Mouse (Mus musculus): ENCODE measurements around the gene 5031410I06Rik. TPM values are rescaled to one million over a fixed set of nuclear protein-coding genes. Genes with fewer than 3 reads are reported as not detected.

5031410I06Rik gene
- not detected for polyA plus RNA-seq (2014; fragmentation: Illumina TruSeq; extraction: RNeasy Lipid Tissue Mini Kit (QIAGEN cat#74804); ENCODE audit: low read depth, low replicate concordance)

GRCm38 (mm10) chr5:26105262-26105661 is at the start of gene 5031410I06Rik:
5031410I06Rik (minus strand) TSS chr5:26105362.

GRCm38 (mm10) chr5:26121321-26121720 is 16.2 kb upstream of the 5031410I06Rik start, which contains the start of gene Gm10220:
Gm10220 (minus strand) TSS chr5:26121421.

DNA sequence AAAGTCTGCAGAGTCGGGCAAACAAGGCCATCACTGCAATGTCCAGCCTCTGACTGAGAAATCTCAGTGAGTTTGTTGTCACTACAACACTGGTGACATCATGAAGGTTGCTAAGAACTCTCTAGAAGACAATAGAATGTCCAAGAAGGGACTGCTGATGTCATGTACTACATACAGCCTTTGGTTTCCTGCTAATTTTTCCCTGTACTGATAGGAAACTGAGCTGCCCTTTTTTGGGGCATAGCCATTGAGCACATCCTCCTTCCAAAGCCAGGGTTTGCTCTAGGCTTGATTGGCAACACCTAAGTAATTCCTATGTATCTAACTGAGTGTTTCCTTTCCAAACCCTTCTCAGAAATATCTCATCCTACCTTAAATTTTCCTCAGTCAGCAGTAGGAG is 16.0 kb downstream of the 5031410I06Rik start, which contains the start of gene Gm10471:
Gm10471 (minus strand) TSS at position 101 of the 400 bp plus-strand sequence.

DNA sequence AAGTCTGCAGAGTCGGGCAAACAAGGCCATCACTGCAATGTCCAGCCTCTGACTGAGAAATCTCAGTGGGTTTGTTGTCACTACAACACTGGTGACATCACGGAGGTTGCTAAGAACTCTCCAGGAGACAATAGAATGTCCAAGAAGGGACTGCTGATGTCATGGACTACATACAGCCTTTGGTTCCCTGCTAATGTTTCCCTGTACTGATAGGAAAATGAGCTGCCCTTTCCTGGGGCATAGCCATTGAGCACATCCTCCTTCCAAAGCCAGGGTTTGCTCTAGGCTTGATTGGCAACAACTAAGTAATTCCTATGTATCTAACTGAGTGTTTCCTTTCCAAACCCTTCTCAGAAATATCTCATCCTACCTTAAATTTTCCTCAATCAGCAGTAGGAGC is 46.7 kb downstream of the 5031410I06Rik start, which contains the start of gene Gm7347:
Gm7347 (minus strand) TSS at position 101 of the 400 bp plus-strand sequence.

Other genes starting within 250 kb of the 5031410I06Rik start
- not detected for gene Gm21663, start 163.0 kb downstream of the 5031410I06Rik start, polyA plus RNA-seq (2014; fragmentation: Illumina TruSeq; extraction: RNeasy Lipid Tissue Mini Kit (QIAGEN cat#74804); ENCODE audit: low read depth, low replicate concordance)
- gene Gm21671, start 150.9 kb downstream of the 5031410I06Rik start, polyA plus RNA-seq (2014; fragmentation: Illumina TruSeq; extraction: RNeasy Lipid Tissue Mini Kit (QIAGEN cat#74804); ENCODE audit: low read depth, low replicate concordance), result not detected
- not detected for gene Gm21680, start 132.7 kb downstream of the 5031410I06Rik start, polyA plus RNA-seq (2014; fragmentation: Illumina TruSeq; extraction: RNeasy Lipid Tissue Mini Kit (QIAGEN cat#74804); ENCODE audit: low read depth, low replicate concordance)
- not detected for gene Gm21698, start 116.7 kb downstream of the 5031410I06Rik start, polyA plus RNA-seq (2014; fragmentation: Illumina TruSeq; extraction: RNeasy Lipid Tissue Mini Kit (QIAGEN cat#74804); ENCODE audit: low read depth, low replicate concordance)
- gene Gm1979, start 100.6 kb downstream of the 5031410I06Rik start, polyA plus RNA-seq (2014; fragmentation: Illumina TruSeq; extraction: RNeasy Lipid Tissue Mini Kit (QIAGEN cat#74804); ENCODE audit: low read depth, low replicate concordance), result not detected
- gene Gm5862, start 82.4 kb downstream of the 5031410I06Rik start, polyA plus RNA-seq (2014; fragmentation: Illumina TruSeq; extraction: RNeasy Lipid Tissue Mini Kit (QIAGEN cat#74804); ENCODE audit: low read depth, low replicate concordance), result not detected
- 0.17 TPM for gene Speer4a, start 65.8 kb downstream of the 5031410I06Rik start, polyA plus RNA-seq (2014; fragmentation: Illumina TruSeq; extraction: RNeasy Lipid Tissue Mini Kit (QIAGEN cat#74804); ENCODE audit: low read depth, low replicate concordance)
- gene Gm7347, start 46.8 kb downstream of the 5031410I06Rik start, polyA plus RNA-seq (2014; fragmentation: Illumina TruSeq; extraction: RNeasy Lipid Tissue Mini Kit (QIAGEN cat#74804); ENCODE audit: low read depth, low replicate concordance), result not detected
- gene Gm10471, start 16.1 kb downstream of the 5031410I06Rik start, polyA plus RNA-seq (2014; fragmentation: Illumina TruSeq; extraction: RNeasy Lipid Tissue Mini Kit (QIAGEN cat#74804); ENCODE audit: low read depth, low replicate concordance), result not detected
- not detected for gene Gm10220, start 16.1 kb upstream of the 5031410I06Rik start, polyA plus RNA-seq (2014; fragmentation: Illumina TruSeq; extraction: RNeasy Lipid Tissue Mini Kit (QIAGEN cat#74804); ENCODE audit: low read depth, low replicate concordance)
- 0.87 TPM for gene Gm7361, start 152.3 kb upstream of the 5031410I06Rik start, polyA plus RNA-seq (2014; fragmentation: Illumina TruSeq; extraction: RNeasy Lipid Tissue Mini Kit (QIAGEN cat#74804); ENCODE audit: low read depth, low replicate concordance)